Mouse (Mus musculus) small intestine, adult 10 weeks (tissue): ENCODE measurements around the gene Cd200r1. TPM values are rescaled to one million over a fixed set of nuclear protein-coding genes. Genes with fewer than 3 reads are reported as not detected.

Source experiments
- polyA plus RNA-seq: library from polyadenylated mRNA; stranded (reverse); fragments of 350-450 nt; fragmentation: Illumina TruSeq; extraction: RNeasy Lipid Tissue Mini Kit (QIAGEN cat#74804); gene quantifications from one replicate; pipeline ENCODE4 v1.2.3, GENCODE M21; 2014; ENCODE audit warnings: low replicate concordance

Cd200r1 gene
- 12.4 TPM for polyA plus RNA-seq

DNA sequence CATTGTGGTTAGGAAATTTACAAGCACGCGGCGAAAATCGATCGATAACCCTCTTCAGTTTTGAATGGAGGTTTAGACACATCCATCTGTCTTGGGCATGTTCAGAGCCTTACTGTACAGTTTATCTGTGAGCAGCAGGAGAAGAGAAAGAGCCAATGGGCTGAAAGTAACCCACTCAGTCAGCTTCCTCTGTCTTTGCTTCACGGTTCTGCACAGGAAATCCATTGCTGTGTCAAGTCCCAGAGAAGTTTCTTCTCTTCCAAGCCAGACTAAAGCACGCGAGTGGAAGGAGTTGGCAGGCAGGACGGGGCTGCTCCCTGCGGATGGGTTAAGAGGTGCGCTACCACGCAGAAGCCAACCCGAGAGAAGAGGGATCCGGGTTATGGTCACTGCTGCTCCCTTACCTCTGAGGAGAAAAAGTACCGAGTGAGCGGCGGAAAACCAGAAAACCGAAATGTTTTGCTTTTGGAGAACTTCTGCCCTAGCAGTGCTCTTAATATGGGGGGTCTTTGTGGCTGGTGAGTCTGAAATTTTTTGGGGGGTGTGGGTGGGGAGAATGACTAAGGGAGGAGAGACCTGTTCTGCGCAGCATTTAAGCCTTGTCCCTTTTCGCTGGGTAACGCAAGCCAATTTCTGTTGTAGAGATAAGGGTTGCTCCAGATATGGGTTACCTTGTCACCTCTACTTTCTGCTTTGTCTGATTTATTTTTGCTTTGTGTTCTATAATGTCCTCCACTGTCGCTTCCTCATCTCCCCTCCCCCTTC is at the start of gene Cd200r1:
Gene Cd200r1, plus strand, starts transcription at position 182 of the 765 bp plus-strand sequence.

DNA sequence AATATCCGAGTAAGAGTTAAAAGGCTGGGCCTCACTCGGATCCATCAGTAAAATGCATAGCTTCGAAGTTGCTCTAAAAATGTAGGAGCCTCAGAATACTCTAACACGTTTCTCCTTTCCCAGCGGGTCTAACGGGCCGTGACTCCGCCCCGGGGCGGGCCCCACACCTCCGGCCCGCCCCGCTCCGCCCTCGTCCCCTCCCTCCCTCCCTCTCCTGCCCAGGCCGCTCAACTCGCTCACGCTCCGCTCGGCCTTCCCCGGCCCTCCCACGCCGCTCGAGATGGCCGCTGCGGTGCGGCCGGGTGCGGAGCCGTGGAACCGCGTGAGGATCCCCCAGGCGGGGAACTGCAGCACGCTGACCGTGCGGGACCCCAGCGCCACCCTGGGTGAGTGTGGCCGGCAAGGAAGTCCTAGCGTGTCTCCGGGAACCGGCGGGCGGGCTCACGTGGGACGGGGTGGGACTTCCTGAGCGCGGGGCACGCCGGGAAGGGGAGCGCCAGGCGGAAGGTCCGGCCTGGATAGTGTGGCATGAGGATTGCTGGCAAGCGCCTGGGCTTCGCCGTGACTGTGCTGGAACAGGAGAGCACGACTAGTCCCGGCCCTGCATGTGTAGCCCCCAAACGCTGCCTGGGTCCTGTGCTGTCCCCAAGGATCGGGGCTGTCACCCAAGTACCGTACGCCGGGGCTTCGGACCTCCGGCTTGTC is 41.3 kb upstream of the Cd200r1 start, which contains the start of gene Nepro:
Gene Nepro, plus strand, starts transcription at position 219 of the 705 bp plus-strand sequence.

DNA sequence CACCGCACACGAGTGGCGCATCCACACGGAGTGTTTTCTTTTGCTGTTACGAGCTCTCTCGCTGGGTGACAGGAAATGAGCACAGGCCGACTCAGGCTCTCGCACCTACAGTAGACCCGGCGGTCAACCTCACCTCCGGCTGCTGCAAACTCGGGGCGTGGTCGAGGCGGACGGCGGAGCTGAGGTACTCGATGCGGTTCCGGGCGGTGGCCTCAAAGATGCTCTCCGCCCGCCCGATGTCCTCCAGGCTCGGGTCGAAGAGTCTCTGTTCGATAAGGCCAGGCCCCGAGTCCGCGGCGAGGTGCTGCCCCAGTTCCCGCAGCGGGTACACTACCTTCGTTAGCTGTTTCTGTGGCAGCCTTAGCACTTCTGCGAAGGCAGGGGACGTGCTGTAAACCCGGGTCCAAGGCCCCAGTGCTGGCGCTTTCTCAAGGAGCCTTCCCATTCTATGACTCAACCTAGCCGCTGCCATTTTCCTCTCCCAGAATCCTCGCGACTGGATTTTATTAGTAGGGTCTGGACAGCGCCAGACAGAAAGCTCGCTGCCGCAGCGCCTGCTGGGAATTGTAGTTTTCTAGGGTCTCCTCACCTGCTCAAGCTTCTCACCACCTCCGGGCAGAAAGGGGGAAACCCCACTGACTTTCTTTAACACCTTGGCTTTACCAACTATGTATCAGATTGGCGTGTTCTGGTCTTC is 19.5 kb upstream of the Cd200r1 start, which contains the start of gene Gtpbp8:
Gene Gtpbp8, minus strand, starts transcription at position 498 of the 697 bp plus-strand sequence.

DNA sequence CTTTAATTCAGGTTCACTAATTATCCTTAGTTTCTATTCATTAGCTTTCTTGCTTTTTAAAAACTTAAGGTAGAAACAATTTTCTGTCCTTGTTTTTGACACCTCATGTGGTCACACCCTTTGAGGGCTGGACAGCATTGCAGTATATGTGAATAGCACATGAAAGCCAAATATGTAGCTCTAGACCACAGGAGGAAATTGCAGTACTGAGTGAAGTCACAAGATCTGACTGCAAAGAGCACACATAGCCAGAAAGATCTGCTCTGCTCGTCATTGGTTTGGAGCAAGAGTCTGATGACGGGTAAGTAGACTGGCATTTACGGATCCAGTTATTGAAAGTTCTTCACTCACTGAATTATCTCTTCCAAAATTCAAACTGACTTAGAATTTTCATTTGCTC is 46.0 kb downstream of the Cd200r1 start, which contains the start of gene Cd200r4:
Gene Cd200r4, plus strand, starts transcription at position 190 of the 400 bp plus-strand sequence.

Other genes starting within 250 kb of the Cd200r1 start
- 0.48 TPM for gene Boc, start 206.8 kb upstream of the Cd200r1 start, polyA plus RNA-seq
- gene Nepro, start 41.4 kb upstream of the Cd200r1 start, polyA plus RNA-seq = 8.4 TPM
- gene Gtpbp8, start 19.4 kb upstream of the Cd200r1 start, polyA plus RNA-seq = 60.5 TPM
- gene Cd200r4, start 46.0 kb downstream of the Cd200r1 start, polyA plus RNA-seq = 12.7 TPM
- gene Cd200r2, start 101.4 kb downstream of the Cd200r1 start, polyA plus RNA-seq = 5.4 TPM
- gene Cd200r3, start 177.9 kb downstream of the Cd200r1 start, polyA plus RNA-seq = 0.19 TPM